Mouse (Mus musculus) C2C12 (cell line): Measurements from ENCODE around the gene Pou2f1. TPM values are rescaled to one million over a fixed set of nuclear protein-coding genes. Genes with fewer than 3 reads are reported as not detected.

Experiments
- H3K27me3 ChIP-seq: one replicate; pipeline ENCODE4 v1.6.1; 2011; ENCODE audit not compliant: control insufficient read depth, insufficient read depth, insufficient read length
- H3K36me3 ChIP-seq: one replicate; pipeline ENCODE4 v1.6.1; 2011; ENCODE audit not compliant: control insufficient read depth, insufficient read depth
- H3K4me3 ChIP-seq: one replicate; pipeline ENCODE4 v1.5.1; 2011; ENCODE audit warnings: mild to moderate bottlenecking, control low read depth; ENCODE audit not compliant: poor library complexity, insufficient read depth, severe bottlenecking
- H3K79me2 ChIP-seq: one replicate; pipeline ENCODE4 v1.6.1; 2011; ENCODE audit not compliant: control insufficient read depth, insufficient read depth
- H3K79me3 ChIP-seq: one replicate; pipeline ENCODE4 v1.6.1; 2011; ENCODE audit warnings: low read depth, control low read depth
- H3ac ChIP-seq: one replicate; pipeline ENCODE3; 2011; ENCODE audit warnings: low read depth; ENCODE audit not compliant: control insufficient read depth, insufficient read length
- CEBPB ChIP-seq: IDR thresholded peaks from one replicate; pipeline ENCODE4 v1.6.1; 2011; ENCODE audit warnings: low read depth, mild to moderate bottlenecking, control low read depth, moderate library complexity
- CTCF ChIP-seq: IDR thresholded peaks from one replicate; pipeline ENCODE4 v1.5.1; 2011; ENCODE audit not compliant: control insufficient read depth, insufficient read depth, insufficient read length
- FOSL1 ChIP-seq: IDR thresholded peaks from one replicate; pipeline ENCODE4 v1.8.0; 2011; ENCODE audit warnings: mild to moderate bottlenecking, low read length; ENCODE audit not compliant: poor library complexity, insufficient read depth, severe bottlenecking
- MAX ChIP-seq: IDR thresholded peaks from one replicate; pipeline ENCODE4 v1.6.1; 2011; ENCODE audit warnings: mild to moderate bottlenecking, control low read depth
- MYOD1 ChIP-seq: IDR thresholded peaks from one replicate; pipeline ENCODE4 v1.6.1; 2011; ENCODE audit warnings: low read depth; ENCODE audit not compliant: control insufficient read depth, insufficient read length
- MYOG ChIP-seq: IDR thresholded peaks from one replicate; pipeline ENCODE4 v1.6.1; 2011; ENCODE audit not compliant: control insufficient read depth, insufficient read length; ENCODE audit errors: extremely low read depth
- USF1 ChIP-seq: IDR thresholded peaks from one replicate; pipeline ENCODE4 v1.6.1; 2011; ENCODE audit warnings: low read depth, mild to moderate bottlenecking, control low read depth, moderate library complexity
- polyA plus RNA-seq: library from polyadenylated mRNA; unstranded; fragments of >200 nt; fragmentation: generic; extraction: Trizol; gene quantifications from one replicate; pipeline ENCODE4 v1.2.1, GENCODE M21; 2012; ENCODE audit warnings: missing spikeins

Gene Pou2f1
- polyA plus RNA-seq, 1 experiment, result 3.2 TPM

DNA sequence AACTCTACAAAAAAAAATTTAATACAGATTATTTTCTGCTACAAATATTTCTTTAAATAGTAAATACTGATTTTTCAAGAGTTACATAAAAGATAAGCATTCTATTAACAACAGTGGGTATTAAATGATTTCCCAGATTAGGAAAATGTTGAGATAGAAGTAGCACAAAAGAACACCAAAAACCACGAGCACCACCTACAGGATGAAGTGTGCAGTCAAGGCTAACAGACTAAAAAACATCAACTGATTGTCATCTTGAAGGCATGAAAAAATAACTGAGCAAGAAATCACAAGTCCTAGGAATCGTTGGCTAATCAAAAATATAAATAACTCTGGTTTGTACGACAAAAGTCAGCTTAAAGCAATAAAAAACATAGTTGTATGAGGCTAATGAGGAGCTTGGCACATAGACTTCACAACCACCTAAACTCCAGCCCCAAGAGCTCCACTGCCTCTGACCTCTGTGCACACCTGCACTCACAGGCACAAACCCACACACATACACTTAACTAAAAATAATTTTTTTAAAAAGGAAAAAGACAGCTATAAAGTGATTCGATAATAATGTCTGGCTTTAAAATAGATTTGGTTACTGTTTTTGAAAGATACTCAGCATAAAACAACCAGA, 35.3 kb downstream of the Pou2f1 start:
- Histone ChIP-seq H3K27me3 (no peaks in the 10 kb centered on the region), H3K4me3 (no peak overlapping the region), H3K36me3 (no peaks in the 10 kb centered on the region), H3ac (no peak overlapping the region), H3K79me3 (peaks cover 49% of the 10 kb centered on the region), H3K79me2 (peaks cover 85% of the 10 kb centered on the region)
- TF ChIP-seq CTCF, result no peak
- TF ChIP-seq USF1, result no peak
- no peak for TF ChIP-seq MAX
- no peak for TF ChIP-seq CEBPB
- no peak for TF ChIP-seq MYOG
- TF ChIP-seq MYOD1, result no peak

DNA sequence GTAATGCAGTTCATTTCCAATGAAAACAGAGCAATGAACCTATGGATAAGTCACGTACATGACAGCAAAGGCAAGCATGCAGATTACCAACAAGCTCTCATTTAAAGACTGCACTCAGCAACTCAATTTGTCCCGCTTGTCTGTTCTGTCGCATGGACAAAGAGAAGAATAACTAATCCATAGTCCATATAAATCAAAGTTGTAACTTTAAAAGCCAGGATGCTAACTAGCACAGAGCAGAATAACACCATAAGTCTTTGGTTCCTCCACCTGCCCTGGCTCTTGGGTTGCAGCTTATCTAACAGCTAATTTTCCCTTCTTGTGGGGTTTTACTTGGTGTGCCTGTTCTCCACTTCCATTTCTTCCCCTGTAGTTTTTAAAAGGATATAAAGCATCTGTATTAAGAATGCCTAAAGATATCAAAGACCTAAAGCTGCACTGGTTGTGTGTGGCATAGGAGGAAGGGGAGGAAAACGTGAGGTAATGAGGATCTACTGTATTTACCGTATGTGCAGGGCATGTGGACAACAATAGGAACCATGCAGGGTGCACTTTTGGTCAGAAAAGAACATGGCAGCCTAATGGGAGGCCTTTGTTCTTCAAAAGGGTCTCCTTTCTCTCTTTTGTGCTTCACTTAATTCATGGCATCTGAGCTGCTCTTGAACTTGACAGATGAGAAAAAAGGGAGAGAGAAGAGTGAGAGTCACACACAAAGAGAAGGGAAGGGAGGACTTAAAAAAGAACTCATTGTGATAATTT, 36.1 kb downstream of the Pou2f1 start:
- peaks cover 86% of the 10 kb centered on the region for H3K79me2 ChIP-seq
- H3K4me3 ChIP-seq, result no peak overlapping the region
- no peak overlapping the region for H3ac ChIP-seq
- H3K27me3 ChIP-seq, result no peaks in the 10 kb centered on the region
- peaks cover 54% of the 10 kb centered on the region for H3K79me3 ChIP-seq
- TF ChIP-seq MYOG (no peak), CTCF (no peak), MYOD1 (no peak), CEBPB (no peak), USF1 (no peak), MAX (no peak), FOSL1 (no peak)
- H3K36me3 ChIP-seq, result no peaks in the 10 kb centered on the region

DNA sequence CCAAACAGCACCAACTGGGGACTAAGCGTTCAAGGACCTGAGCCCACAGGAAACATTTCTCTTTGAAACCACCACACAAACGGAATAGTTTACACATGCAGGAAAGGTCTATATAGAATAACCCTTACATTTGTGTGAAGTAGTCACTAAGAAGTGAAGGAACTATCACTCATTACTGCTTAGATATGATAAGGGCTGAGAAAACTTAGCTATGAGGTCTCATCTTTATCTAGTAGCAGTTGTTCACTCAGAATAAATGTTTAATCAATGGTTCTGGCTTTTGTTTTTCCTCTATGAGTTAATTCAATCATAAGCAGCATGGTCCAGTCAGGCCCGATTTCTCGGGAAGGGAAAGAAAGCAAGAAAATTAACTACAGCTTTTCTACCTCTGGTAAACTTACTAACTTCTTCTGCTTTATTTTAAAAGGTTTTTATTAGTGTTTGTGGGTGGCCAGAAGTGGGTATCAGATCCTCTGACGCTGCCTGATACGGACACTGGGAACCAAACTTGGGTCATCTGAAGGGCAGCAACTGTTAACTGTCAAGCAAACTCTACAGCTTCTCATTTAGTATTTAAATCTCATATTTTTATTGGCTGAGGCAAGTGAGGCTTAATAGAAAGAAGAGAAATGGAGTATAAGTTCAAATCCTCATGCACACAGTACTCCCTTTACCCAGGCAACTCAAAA, 40.7 kb downstream of the Pou2f1 start:
- Histone ChIP-seq H3ac (no peak overlapping the region), H3K27me3 (no peaks in the 10 kb centered on the region), H3K79me3 (peaks cover 49% of the 10 kb centered on the region), H3K4me3 (no peak overlapping the region), H3K36me3 (no peaks in the 10 kb centered on the region), H3K79me2 (peaks cover 95% of the 10 kb centered on the region)
- no peak for TF ChIP-seq FOSL1
- no peak for TF ChIP-seq MYOD1
- no peak for TF ChIP-seq MYOG
- TF ChIP-seq CTCF, result no peak
- no peak for TF ChIP-seq CEBPB
- TF ChIP-seq USF1, result no peak
- no peak for TF ChIP-seq MAX

DNA sequence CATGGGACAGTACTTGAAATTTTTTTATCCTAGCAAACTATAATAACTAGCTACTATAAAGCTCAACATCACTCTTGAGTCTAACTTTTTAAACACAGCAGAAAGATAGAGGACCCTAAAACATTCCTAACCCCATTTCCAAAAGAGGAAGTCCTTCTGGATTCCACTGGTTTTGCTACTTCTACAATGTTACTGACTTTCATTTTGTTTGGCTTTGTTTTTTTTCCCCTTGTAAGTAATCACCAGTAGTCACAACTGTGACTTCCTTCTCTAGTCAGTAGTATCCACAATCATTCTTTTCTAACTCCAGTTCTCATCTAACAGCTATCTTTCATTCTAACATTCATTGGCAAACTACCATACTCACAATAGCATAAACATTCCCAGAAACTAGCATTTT, 44.3 kb downstream of the Pou2f1 start:
- H3ac ChIP-seq, result no peak overlapping the region
- peaks cover 94% of the 10 kb centered on the region for H3K79me2 ChIP-seq
- TF ChIP-seq MYOG, result no peak
- no peak for TF ChIP-seq USF1
- no peak for TF ChIP-seq MYOD1
- no peak for TF ChIP-seq CTCF
- TF ChIP-seq MAX, result no peak
- no peak for TF ChIP-seq FOSL1
- TF ChIP-seq CEBPB, result no peak
- H3K36me3 ChIP-seq, result no peaks in the 10 kb centered on the region
- no peaks in the 10 kb centered on the region for H3K27me3 ChIP-seq
- H3K4me3 ChIP-seq, result no peak overlapping the region
- H3K79me3 ChIP-seq, result peaks cover 50% of the 10 kb centered on the region

DNA sequence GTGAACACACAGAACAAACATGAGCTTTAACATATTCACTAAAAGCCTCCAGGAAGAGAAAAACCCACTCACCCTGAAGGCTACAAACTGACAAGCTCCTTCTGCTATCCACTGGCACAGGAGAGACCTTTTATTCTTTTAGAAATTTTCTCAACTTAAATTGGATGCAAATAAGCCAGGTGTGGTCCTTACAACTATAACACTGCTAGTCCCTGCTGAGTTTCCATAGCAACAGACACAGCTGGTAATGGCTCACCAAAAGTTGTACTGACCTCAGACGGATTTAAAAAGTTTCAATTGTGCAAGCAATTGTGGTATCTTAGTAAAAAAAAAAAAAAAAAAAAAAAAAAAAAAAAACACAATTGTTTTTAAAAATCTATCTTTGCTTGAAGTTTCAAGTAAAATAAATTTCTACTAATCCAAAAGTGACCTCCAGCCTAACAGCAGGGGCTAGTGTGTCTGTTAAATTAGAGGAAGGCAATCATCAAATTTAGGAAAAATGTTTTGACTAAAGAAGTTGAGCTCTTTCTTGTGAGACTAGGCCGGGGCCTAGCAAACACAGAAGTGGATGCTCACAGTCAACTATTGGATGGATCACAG, 54.2 kb downstream of the Pou2f1 start:
- peaks cover 64% of the 10 kb centered on the region for H3K79me2 ChIP-seq
- H3K27me3 ChIP-seq, result no peaks in the 10 kb centered on the region
- peaks cover 28% of the 10 kb centered on the region for H3K79me3 ChIP-seq
- no peak for TF ChIP-seq CEBPB
- TF ChIP-seq MYOG, result no peak
- TF ChIP-seq MYOD1, result no peak
- no peak for TF ChIP-seq CTCF
- no peak for TF ChIP-seq USF1
- no peak for TF ChIP-seq FOSL1
- no peak for TF ChIP-seq MAX
- H3K36me3 ChIP-seq, result no peaks in the 10 kb centered on the region
- no peak overlapping the region for H3ac ChIP-seq
- no peak overlapping the region for H3K4me3 ChIP-seq
